26 mouse cellular contexts compared by ENCODE assay signal in genomic region chr19:29145421-29145820, GRCm38 (mm10). TPM values are rescaled to one million over a fixed set of nuclear protein-coding genes. Genes with fewer than 3 reads are reported as not detected.
DNase-seq lines count a peak whose midpoint lies in the region; ATAC-seq and TF ChIP-seq lines count a peak whose summit lies in the region.
"Had no signal": no experiment of that assay in that cellular context is flagged by ENCODE, and none has a peak within 500 bp of the region (broad histone marks: within the 10 kb centered on the region; RNA-seq: fewer than 3 reads in every experiment).

No protein-coding gene starts in this region.

- H3K9ac ChIP-seq in embryonic facial prominence, embryonic 13.5 days, result no peak overlapping the region
- no peak overlapping the region for H3K9ac ChIP-seq in liver, postnatal 0 days (replicated peaks)
- no peak overlapping the region for H3K9ac ChIP-seq in liver, embryonic 11.5 days (ENCODE audit: low read depth, low read length)
- H3K9ac ChIP-seq: forebrain, embryonic 13.5 days; heart, embryonic 12.5 days; heart, embryonic 15.5 days; hindbrain, embryonic 13.5 days had no signal

- no peak for DNase-seq in embryonic facial prominence, embryonic 10.5 days (ENCODE audit: low spot score)
- DNase-seq in liver, postnatal 0 days, result no peak
- DNase-seq in liver, embryonic 11.5 days (ENCODE audit: low spot score), result no peak
- DNase-seq in lung, postnatal 10 days, result peak; percentile 56
- no peak for DNase-seq in lung, postnatal 4 days
- no peak for DNase-seq in urinary bladder, adult 18-20 months (ENCODE audit: low spot score in 2 of 2)
- DNase-seq in layer of hippocampus, postnatal 10 days (ENCODE audit: low spot score in 2 of 2), result no peak
- DNase-seq: adrenal gland, adult 8-10 months; adrenal gland, postnatal 25 days; cerebellum, adult 11-12 months; cerebellum, adult 8-10 months; cerebellum, postnatal 36 days; embryo, embryonic 11 days; gastrocnemius, postnatal 25 days; heart, adult 18-20 months; heart, postnatal 10 days; heart, postnatal 36 days had no signal

- ATAC-seq in embryonic facial prominence, embryonic 13.5 days (ENCODE audit: insufficient number of reproducible peaks, insufficient read depth, low FRiP score, low TSS enrichment, low read depth), result no peak
- no peak for ATAC-seq in liver, postnatal 0 days
- ATAC-seq in liver, embryonic 11.5 days (replicated peaks; ENCODE audit: low FRiP score), result no peak
- ATAC-seq: activated CD4-positive, CD25-positive, alpha-beta regulatory T cell, adult 4 months; forebrain, embryonic 13.5 days; hindbrain, embryonic 16.5 days had no signal

- H3K27me3 ChIP-seq in embryonic facial prominence, embryonic 13.5 days, result no peaks in the 10 kb centered on the region
- H3K27me3 ChIP-seq in embryonic facial prominence, embryonic 10.5 days (replicated peaks; ENCODE audit: low read depth, poor library complexity, severe bottlenecking), result no peaks in the 10 kb centered on the region
- no peaks in the 10 kb centered on the region for H3K27me3 ChIP-seq in liver, postnatal 0 days (ENCODE audit: insufficient read depth, low read length)
- H3K27me3 ChIP-seq in liver, embryonic 11.5 days (replicated peaks; ENCODE audit: control insufficient read depth, insufficient read depth, low read length), result no peaks in the 10 kb centered on the region
- H3K27me3 ChIP-seq: forebrain, embryonic 13.5 days; heart, embryonic 12.5 days; heart, embryonic 15.5 days; hindbrain, embryonic 13.5 days had no signal

- peaks cover 12% of the 10 kb centered on the region; the same call in 1 of the 2 replicates for H3K4me1 ChIP-seq in embryonic facial prominence, embryonic 13.5 days
- H3K4me1 ChIP-seq in embryonic facial prominence, embryonic 10.5 days, result peaks cover 14% of the 10 kb centered on the region
- H3K4me1 ChIP-seq in liver, postnatal 0 days (ENCODE audit: insufficient read depth), result no peaks in the 10 kb centered on the region
- no peaks in the 10 kb centered on the region; the same call in 1 of the 2 replicates for H3K4me1 ChIP-seq in liver, embryonic 11.5 days (replicated peaks; ENCODE audit: control insufficient read depth, insufficient read depth, low read length)
- H3K4me1 ChIP-seq: forebrain, embryonic 13.5 days; heart, embryonic 15.5 days had no signal

- H3K9me3 ChIP-seq in embryonic facial prominence, embryonic 13.5 days, result no peaks in the 10 kb centered on the region
- H3K9me3 ChIP-seq in embryonic facial prominence, embryonic 10.5 days, result no peaks in the 10 kb centered on the region
- no peaks in the 10 kb centered on the region for H3K9me3 ChIP-seq in liver, postnatal 0 days (ENCODE audit: low read length)
- no peaks in the 10 kb centered on the region for H3K9me3 ChIP-seq in liver, embryonic 11.5 days (ENCODE audit: control insufficient read depth, low read length)
- H3K9me3 ChIP-seq: forebrain, embryonic 10.5 days; forebrain, embryonic 13.5 days; heart, embryonic 12.5 days; heart, embryonic 15.5 days; hindbrain, embryonic 10.5 days; hindbrain, embryonic 13.5 days had no signal

- H3K27ac ChIP-seq in embryonic facial prominence, embryonic 13.5 days, result peak overlapping the region; percentile 41
- no peak overlapping the region for H3K27ac ChIP-seq in embryonic facial prominence, embryonic 10.5 days (replicated peaks)
- peak overlapping the region; percentile 29; the same call in 1 of the 2 replicates for H3K27ac ChIP-seq in liver, postnatal 0 days (ENCODE audit: low read depth)
- no peak overlapping the region for H3K27ac ChIP-seq in liver, embryonic 11.5 days (ENCODE audit: low read depth, low read length)
- H3K27ac ChIP-seq: forebrain, embryonic 10.5 days; forebrain, embryonic 13.5 days; heart, embryonic 15.5 days; hindbrain, embryonic 10.5 days; hindbrain, embryonic 13.5 days had no signal

- H3K36me3 ChIP-seq in embryonic facial prominence, embryonic 13.5 days, result peaks cover 35% of the 10 kb centered on the region
- peaks cover 50% of the 10 kb centered on the region for H3K36me3 ChIP-seq in embryonic facial prominence, embryonic 10.5 days (replicated peaks)
- peaks cover 52% of the 10 kb centered on the region for H3K36me3 ChIP-seq in liver, postnatal 0 days (replicated peaks; ENCODE audit: insufficient read depth, low read length)
- H3K36me3 ChIP-seq in liver, embryonic 11.5 days (ENCODE audit: control insufficient read depth, insufficient read depth, low read length), result peaks cover 7% of the 10 kb centered on the region; the same call in 1 of the 2 replicates

- WGBS in embryonic facial prominence, embryonic 13.5 days, result 72% methylated on average over 6 of the region's 6 CpGs
- WGBS in embryonic facial prominence, embryonic 10.5 days, result 90% methylated on average over 6 of the region's 6 CpGs
- WGBS in liver, postnatal 0 days (ENCODE audit: insufficient replicate concordance), result 80% methylated on average over 6 of the region's 6 CpGs
- WGBS in liver, embryonic 11.5 days, result 84% methylated on average over 6 of the region's 6 CpGs

- no peak for TF ChIP-seq CTCF in liver, postnatal 0 days (IDR thresholded peaks at IDR 0.05; ENCODE audit: low read depth)

- TF ChIP-seq EP300 in liver, postnatal 0 days (IDR thresholded peaks at IDR 0.05; ENCODE audit: low read depth), result no peak

- H3K4me2 ChIP-seq in embryonic facial prominence, embryonic 13.5 days, result no peak overlapping the region
- H3K4me2 ChIP-seq in liver, postnatal 0 days (ENCODE audit: low read depth, low read length), result no peak overlapping the region
- H3K4me2 ChIP-seq in liver, embryonic 11.5 days, result no peak overlapping the region
- H3K4me2 ChIP-seq: forebrain, embryonic 13.5 days; heart, embryonic 12.5 days; heart, embryonic 15.5 days; hindbrain, embryonic 13.5 days had no signal

- H3K4me3 ChIP-seq in embryonic facial prominence, embryonic 13.5 days, result no peak overlapping the region
- no peak overlapping the region for H3K4me3 ChIP-seq in embryonic facial prominence, embryonic 10.5 days
- H3K4me3 ChIP-seq in liver, postnatal 0 days (ENCODE audit: low read depth, low read length), result no peak overlapping the region
- no peak overlapping the region for H3K4me3 ChIP-seq in liver, embryonic 11.5 days (ENCODE audit: low read depth, low read length)
- H3K4me3 ChIP-seq: forebrain, embryonic 10.5 days; forebrain, embryonic 13.5 days; heart, embryonic 12.5 days; heart, embryonic 15.5 days; hindbrain, embryonic 10.5 days; hindbrain, embryonic 13.5 days had no signal

RNA-seq across cellular contexts. Expression of gene Rcl1, which starts 44.2 kb away (rescaled TPM):
- 60.4 and 67.0 TPM in 2 replicates for polyA plus RNA-seq in embryonic facial prominence, embryonic 13.5 days (2015; fragmentation: Nextera tagmentation; extraction: Ambion mirVana)
- polyA plus RNA-seq in embryonic facial prominence, embryonic 10.5 days (2016; fragmentation: Nextera tagmentation; extraction: Ambion mirVana), result 89.9 and 95.4 TPM in 2 replicates
- 78.3 and 79.2 TPM in 2 replicates for polyA plus RNA-seq in liver, postnatal 0 days (2015; fragmentation: Nextera tagmentation; extraction: Ambion mirVana)
- 114 and 120 TPM in 2 replicates for polyA plus RNA-seq in liver, embryonic 11.5 days (2014; fragmentation: Nextera tagmentation; extraction: Ambion mirVana)
- 10 to 100 TPM; 17.8 to 20.7 TPM for total RNA-seq in layer of hippocampus, postnatal 10 days (2021)

Comparison
In these comparisons a context has a peak if more than half of its experiments do, and no peak if none do; other contexts are left out.
1. H3K27ac ChIP-seq: peak in embryonic facial prominence, embryonic 13.5 days (single experiment) and liver, postnatal 0 days (single experiment); none in embryonic facial prominence, embryonic 10.5 days (single experiment) and liver, embryonic 11.5 days (single experiment).